Mouse (Mus musculus): ENCODE results near the gene Fam171a1. TPM values are rescaled to one million over a fixed set of nuclear protein-coding genes. Genes with fewer than 3 reads are reported as not detected.

Fam171a1 gene
- total RNA-seq, 4 experiments from 2014 or later, result 2.3 to 2.9 (median 2.7) TPM

DNA sequence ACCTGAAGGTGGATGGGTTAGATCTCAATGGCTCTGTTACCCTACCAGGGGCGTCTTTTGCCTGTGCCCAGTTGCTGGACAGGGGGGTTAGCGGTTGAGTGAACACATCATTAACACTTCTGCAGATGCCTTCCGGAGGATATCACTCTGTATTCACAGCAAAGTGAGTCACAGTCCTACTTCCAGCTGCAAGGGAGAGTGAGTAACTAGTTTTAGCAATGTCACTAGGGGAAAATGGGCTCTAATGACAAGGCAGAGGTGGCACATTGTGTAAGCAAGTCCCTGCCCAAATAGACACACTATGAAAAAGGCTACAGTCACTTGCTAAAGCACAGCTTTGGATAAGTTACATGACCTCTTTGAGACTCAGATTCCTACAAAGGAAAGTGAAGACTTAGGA lies 152.4 kb downstream of the Fam171a1 start:
- DNase-seq (ENCODE audit: low spot score in 2 of 2), result no peak

DNA sequence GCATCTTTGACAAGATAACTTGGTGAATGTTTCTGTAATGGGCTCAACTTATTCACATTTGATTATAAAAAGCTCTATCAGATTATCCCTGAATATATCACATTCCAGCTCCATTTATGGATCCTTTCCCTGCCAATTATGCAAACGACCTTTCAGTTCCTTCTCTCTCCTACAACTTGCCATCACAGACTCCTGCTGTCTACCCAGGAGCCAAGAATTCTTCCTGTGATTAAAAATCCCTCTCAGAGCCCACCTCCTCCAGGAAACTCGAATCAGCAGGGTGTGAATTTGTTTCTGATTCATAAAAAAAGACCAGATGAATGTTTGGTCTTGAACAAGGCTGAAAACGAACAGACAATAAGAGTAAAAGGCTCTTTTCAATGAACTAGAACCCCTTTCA lies 153.9 kb downstream of the Fam171a1 start:
- no peak for DNase-seq (ENCODE audit: low spot score in 2 of 2)

DNA sequence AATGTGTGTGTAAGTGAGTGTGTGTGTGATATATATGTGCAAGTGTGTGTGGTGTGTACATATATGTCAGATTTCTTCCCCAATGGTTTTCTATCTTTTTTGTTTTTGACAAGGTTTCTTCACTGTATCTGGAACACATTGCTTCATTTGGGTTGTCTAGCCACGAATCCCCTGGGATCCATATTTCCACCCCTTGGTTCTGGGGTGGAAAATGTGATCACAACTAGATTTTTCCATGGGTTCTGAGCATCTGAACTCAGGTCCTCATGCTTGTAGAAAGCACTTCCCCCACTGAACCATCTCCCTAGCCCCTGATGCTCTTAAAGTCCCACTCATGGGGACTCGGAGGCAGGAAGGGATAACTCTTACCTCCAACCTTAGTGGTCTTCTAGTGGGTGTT lies 159.3 kb downstream of the Fam171a1 start:
- no peak for DNase-seq (ENCODE audit: low spot score in 2 of 2)

DNA sequence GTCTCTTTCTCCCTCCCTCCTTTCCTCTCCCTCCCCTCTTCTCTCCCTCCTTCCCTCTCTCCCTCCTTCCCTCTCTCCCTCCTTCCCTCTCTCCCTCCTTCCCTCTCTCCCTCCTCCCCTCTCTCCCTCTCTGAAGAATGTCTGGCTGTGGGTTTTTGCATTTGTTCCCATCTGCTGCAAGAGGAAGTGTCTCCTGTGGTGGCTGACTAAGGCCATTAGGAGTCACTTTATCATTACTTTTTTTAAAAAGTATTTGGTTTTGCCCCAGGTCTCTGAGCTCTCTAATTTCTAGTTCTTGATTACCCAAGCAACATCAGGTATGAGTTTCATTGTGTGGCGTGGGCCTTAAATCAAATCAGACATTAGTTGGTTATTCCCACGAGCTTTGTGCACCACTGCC lies 162.1 kb downstream of the Fam171a1 start:
- no peak for DNase-seq (ENCODE audit: low spot score in 2 of 2)

Small RNAs within 50 kb of the gene (microRNA-seq; reads per million reads assigned to microRNA genes)
- gene Gm27306, result not detected

Other genes with a start within 250 kb of the Fam171a1 start
- 10 to 100 TPM in 3 of 4 experiments, 1 to 10 TPM in 1; 10.0 to 17.1 (median 13.1) TPM for gene Nmt2, start 170.0 kb downstream of the Fam171a1 start, total RNA-seq (2022)
- gene Rpp38, start 218.4 kb downstream of the Fam171a1 start, total RNA-seq (2022), result 1 to 10 TPM; 5.3 to 9.1 (median 6.3) TPM
- 1 to 10 TPM in 1 of 4 experiments, not detected in 3; 1.4 TPM for gene Acbd7, start 221.9 kb downstream of the Fam171a1 start, total RNA-seq (2022)